Mouse (Mus musculus) layer of hippocampus, adult 8-10 months (tissue): ENCODE measurements around the gene Mdk. TPM values are rescaled to one million over a fixed set of nuclear protein-coding genes. Genes with fewer than 3 reads are reported as not detected.
A peak's percentile ranks its signal among the peaks of the same experiment; 100 is the strongest.

Source experiments
- DNase-seq, 2 experiments: peaks; one replicate each; pipeline ENCODE4 v3.0.0; 2022; ENCODE audit warnings: low spot score in 2 of 2
- total RNA-seq, 4 experiments: library from RNA; stranded (reverse); gene quantifications; 2 replicates each; pipeline ENCODE4 v1.2.4; 2022

Mdk gene
- total RNA-seq, 4 experiments from 2014 or later = 21.4 to 27.8 (median 24.1) TPM

- no peak for DNase-seq
Measured at GRCm38 (mm10) chr2:91958701-91959457, 26.8 kb upstream of the Mdk start.

GRCm38 (mm10) chr2:91958049-91958448 lies 26.0 kb upstream of the Mdk start:
- no peak for DNase-seq

- DNase-seq = peak; percentile 88 to 90
Measured at GRCm38 (mm10) chr2:91957096-91957495, 25.0 kb upstream of the Mdk start.

GRCm38 (mm10) chr2:91955875-91956274 lies 23.8 kb upstream of the Mdk start:
- no peak for DNase-seq

- DNase-seq = no peak
Measured at GRCm38 (mm10) chr2:91955121-91955591, 23.1 kb upstream of the Mdk start.

GRCm38 (mm10) chr2:91953825-91954224 lies 21.7 kb upstream of the Mdk start:
- DNase-seq = no peak

- DNase-seq = no peak
Measured at GRCm38 (mm10) chr2:91950275-91951085, 18.4 kb upstream of the Mdk start.

GRCm38 (mm10) chr2:91949411-91950274 lies 17.5 kb upstream of the Mdk start:
- DNase-seq = no peak

GRCm38 (mm10) chr2:91948792-91949241 lies 16.7 kb upstream of the Mdk start:
- DNase-seq = no peak

GRCm38 (mm10) chr2:91948151-91948509 lies 16.0 kb upstream of the Mdk start:
- no peak for DNase-seq

- no peak for DNase-seq
Measured at GRCm38 (mm10) chr2:91947397-91948150, 15.5 kb upstream of the Mdk start.

- DNase-seq = no peak
Measured at GRCm38 (mm10) chr2:91946836-91947235, 14.7 kb upstream of the Mdk start.

GRCm38 (mm10) chr2:91945483-91945882 lies 13.4 kb upstream of the Mdk start, which contains the start of gene Gm9821:
Gene Gm9821 (plus strand): TSS chr2:91945703.
- no peak for DNase-seq

GRCm38 (mm10) chr2:91944170-91944950 lies 12.3 kb upstream of the Mdk start:
- DNase-seq = peak; percentile 72 to 85

- DNase-seq = no peak
Measured at GRCm38 (mm10) chr2:91942356-91942755, 10.3 kb upstream of the Mdk start.

GRCm38 (mm10) chr2:91939303-91939935 lies 7.3 kb upstream of the Mdk start:
- DNase-seq = no peak

GRCm38 (mm10) chr2:91936154-91936553 lies 4.1 kb upstream of the Mdk start:
- DNase-seq = no peak

- no peak for DNase-seq
Measured at GRCm38 (mm10) chr2:91934826-91935525, 2.9 kb upstream of the Mdk start.

- DNase-seq = no peak
Measured at GRCm38 (mm10) chr2:91934016-91934415, 1.9 kb upstream of the Mdk start.
